Mouse (Mus musculus) regulatory T cell (primary cell): ENCODE data around the gene Snapc2.

Experiments
- in situ Hi-C: fragments of 300-600 bp; cut with MboI, MseI; formaldehyde crosslinking; loops from one replicate; pipeline ENCODE4 v1.15.1; 2025; ENCODE audit warnings: high pct_unique_total_duplicates

The Snapc2 gene

DNA sequence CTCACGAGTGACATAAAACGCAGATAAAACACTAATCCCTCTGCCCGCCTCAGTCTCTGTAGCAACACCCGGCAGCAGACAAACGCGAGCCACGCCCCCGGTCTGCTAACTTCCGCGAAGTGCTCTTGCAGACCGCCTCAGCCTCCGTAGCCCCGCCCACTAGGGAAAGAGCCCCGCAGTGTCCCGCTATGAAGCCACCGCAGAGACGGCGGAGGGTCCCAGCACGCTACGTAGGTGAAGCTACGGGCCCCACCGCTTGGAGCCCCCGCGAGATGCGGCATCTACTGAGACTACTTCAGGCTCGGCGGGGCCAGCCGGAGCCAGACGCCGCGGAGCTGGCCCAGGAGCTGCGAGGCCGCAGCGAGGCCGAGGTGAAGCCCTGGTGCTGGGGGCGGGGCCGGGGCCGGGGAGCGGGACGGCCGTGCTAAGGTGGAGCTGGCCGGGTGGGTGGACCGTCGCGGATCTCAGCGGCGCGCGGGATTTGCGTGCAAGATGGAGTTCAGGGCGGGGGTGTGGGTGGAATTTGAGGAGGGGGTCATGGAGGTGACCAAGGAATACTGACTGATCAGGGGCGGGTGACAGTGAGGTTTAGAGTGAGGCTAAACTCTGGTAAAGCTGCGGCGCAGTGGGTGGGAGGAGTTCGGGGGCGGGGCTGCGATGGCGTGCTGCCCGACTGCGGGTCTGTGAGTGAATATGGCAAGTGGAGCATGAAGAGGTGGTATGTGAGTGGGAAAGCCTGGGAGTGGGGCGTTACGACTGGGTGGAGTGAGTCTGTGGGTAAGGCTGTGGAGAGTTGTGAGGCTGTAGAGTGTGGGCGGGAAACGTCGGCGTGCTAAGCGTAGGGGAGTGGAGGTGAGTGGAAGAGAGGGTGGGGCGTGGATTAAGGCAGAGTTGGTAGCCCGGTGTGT is at the start of gene Snapc2:
Gene Snapc2, plus strand, starts transcription at position 147 of the 908 bp plus-strand sequence.
- in situ Hi-C loops = loop anchor here (10.0 kb wide), 1 partner anchor 758 kb away; the partner anchor contains the start of gene Zfp358

DNA sequence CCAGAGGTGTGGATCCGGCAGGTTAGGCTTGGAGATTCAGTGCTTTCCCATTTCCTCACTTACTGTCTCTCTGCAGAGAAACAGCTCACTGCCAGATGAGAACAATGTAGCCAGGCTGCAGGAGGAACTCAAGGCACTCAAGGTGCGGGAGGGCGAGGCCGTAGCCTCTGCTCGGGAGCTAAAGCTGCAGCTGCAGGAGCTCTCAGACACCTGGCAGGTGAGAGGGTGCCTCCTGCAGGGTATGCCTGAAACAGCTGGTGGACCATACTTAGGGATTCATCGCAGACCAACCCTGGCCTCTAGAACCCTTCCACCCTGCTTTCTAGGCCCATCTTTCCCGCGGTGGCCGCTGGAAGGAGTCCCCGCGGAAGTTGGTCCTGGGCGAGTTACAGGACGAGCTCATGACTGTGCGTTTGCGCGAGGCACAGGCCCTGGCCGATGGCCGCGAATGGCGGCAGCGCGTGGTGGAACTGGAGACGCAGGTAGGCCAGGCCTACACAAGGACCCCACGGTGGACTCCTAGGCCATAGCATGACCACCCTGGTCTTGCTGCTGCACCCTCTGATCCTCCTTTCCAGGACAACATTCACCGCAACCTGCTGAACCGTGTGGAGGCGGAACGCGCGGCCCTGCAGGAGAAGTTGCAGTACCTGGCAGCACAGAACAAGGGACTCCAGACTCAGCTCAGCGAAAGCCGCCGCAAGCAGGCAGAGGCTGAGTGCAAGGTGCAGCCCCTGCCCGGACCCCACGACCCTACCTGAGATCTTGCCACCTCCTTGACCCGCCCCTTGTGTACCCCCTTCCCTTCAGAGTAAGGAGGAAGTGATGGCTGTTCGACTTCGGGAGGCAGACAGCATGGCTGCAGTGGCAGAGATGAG is 47.4 kb upstream of the Snapc2 start:
- in situ Hi-C loops = no loop called here

DNA sequence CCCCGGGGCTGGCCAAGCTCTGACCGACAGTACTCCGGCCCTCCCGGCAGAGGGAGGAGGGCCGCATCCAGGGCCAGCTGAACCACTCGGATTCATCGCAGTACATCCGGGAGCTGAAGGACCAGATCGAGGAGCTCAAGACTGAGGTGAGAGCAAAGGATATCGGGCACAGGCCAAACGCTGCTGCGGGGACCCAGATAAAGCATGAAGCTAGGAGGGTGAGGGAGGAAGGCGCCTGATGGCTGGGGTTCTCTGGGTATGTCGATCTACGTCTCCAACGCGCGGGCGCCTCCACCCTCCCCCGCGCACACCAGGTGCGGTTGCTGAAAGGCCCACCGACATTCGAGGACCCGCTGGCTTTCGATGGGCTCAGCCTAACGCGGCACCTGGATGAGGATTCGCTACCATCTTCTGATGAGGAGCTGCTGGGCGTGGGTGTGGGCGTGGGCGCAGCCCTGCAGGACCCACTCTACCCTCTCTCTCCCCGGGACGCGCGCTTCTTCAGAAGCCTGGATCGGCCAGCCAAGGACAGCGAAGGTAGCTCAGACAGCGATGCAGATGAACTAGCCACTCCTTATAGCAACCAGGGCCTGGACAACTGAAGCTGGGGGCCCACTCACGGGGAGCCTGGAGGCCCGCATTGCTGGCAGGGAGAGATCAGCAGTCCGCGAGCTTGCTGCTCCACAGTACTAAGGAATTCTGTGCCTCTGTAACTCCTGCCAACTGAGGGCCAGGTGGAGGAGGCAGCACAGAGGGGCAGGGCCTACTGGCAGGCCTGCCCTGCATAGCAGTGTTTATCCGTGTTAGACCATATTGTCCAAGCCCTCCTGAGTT is 46.5 kb upstream of the Snapc2 start:
- in situ Hi-C loops = no loop called here

DNA sequence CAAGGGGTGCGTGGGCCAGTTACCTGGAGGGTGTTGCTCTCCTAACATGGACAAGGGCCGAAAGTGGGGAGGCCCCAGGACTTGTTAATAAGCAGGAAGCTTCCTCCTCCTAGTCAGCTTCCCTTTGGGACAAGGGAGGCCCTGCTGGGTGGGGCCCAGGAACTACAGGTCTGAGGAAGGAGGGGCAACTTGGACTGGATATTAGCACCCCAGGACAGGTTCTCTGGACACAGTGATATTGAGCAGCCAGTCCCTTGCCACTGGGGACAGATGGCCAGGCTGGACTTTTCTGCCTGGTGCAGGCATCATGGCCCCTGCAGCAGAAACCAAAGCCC is 45.9 kb upstream of the Snapc2 start:
- in situ Hi-C loops = no loop called here

DNA sequence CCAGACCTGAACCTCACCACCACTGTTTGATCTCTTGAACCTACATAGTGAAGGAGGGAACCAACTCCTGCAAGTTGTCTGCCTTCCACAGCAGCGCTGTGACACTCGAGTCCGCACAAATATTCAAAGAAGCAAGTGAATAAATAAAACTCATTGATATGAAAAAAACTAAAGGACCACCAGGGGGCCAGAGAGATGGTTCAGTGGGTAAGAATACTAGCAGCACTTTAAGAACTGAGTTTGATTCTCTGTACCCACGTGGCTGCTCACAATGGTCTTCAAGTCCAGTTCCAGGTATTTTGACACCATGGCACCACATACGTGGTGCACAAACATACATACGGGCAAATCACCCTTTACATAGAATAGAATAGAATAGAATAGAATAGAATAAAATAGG is 41.8 kb upstream of the Snapc2 start:
- in situ Hi-C loops = no loop called here

DNA sequence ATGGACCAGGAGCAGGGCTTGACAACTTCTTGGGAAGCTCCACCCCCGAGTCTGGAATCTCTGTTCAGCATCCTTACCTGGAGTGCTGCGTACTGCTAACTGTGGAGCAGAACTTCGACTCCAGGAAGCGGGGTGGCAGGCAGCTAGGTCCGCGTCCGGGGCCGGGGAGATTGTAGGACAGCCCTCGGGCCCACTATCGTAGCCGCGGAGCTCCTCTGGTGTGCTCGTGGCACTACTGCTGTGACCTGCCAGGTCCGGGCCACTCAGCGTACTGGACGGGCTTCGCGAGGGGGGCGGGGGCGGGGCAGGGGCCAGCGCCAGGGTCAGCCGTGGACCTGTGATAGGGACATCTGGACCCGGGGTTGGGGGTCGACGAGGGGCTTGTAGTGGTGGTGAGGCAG is 40.1 kb upstream of the Snapc2 start:
- in situ Hi-C loops = no loop called here

DNA sequence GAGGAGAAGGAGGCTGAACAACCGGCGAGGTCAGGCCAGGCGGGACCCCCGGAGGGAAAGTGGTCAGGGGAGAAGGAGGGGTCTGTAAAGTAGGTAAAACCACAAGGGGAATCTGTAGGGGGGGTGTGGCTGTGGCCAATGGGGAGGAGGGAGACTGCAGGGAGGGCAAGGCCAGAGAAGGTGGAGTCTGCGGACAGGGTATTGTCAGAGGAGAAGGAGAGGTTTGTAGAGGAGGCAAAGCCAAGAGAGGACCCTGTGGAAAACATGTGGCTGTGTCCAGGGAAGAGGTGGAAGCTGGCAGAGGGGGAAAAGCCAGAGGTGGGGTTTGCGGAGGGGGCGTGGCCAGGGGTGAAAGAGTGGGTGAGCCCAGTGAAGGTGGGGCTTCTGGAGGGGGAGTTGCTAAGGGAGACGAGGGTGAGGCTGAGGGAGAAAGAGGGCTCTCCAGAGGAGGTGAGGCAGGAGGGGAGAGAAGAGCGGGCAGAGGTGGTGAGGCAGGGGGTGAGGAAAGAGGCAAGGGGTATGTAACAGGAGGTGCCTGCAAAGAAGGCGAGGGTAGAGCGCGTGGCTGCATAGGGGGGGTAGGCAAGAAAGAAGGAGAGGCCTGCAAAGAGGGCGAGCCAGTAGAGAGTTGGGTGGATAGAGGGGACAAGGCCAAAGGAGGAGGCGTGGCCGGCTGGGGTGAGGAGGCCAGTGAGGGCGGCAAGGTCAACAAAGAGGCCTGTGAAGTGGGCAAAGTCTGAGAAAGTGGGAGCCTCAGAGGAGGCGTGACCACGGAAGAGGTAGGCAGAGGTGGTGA is 39.5 kb upstream of the Snapc2 start:
- in situ Hi-C loops = no loop called here

DNA sequence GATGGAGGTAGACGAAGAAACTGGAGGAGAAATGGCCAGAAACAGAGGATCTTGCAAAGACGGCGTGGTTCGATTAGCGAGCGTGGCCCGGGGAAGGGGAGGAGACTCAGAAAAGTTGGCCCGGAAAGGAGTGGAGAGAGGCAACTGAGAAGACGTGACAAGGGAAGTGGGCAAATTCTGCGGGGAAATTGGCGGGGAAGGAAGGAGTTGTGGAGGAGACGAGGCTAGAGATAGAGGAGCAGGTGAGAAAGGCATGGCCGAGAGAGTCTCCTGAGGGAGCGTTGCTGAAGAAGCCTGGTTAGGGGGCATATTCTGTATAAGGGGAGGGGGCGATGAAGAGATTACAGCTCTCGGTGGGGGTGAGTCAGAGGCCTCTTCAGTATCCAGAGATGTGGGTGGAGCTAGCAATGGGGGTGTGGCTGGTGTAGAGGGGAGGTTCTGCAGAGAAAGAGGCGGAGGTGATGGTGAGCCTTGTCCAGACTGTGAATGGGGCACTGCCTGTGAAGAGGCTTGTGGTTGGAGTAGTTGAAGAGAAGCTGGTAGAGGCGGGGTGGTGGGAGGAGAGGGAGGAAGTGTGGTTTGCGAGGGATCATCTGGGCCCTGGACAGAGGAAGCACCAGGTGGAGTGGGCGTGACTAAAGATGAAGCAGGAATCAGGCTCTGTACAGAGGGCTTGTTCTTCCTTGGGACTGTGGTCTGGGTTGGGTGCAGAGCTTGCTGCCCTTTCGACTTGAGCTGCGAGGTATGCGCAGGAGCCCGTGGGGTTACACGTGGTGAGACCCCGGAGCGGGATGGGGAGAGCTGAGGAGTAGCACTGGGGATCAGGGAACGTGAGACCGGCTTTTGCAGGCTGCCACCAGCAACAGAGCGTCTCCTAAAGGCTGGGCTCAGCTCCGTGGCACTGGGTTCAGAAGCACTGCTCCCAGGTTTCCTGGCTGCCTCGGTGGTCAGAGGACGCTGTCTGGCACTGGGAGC is 38.6 kb upstream of the Snapc2 start:
- in situ Hi-C loops = no loop called here

DNA sequence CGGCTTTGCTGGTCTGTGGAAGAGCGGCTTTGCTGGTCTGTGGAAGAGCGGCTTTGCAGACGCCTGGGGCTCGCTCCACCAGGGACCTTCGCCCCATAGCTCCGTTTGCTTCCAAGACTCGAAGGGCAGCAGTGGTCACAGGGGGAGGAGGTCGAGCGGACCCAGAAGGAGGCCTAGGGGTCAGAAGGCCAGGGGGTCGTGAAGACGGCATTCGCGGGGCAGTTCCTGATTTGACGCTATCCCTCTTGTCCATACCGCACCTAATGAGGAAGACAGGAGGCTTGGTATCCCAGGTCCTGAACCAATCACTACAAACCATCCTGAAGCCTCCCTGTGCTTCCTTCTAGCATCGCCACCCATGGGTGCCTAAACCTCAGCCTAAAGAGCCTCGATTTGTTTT is 36.6 kb upstream of the Snapc2 start:
- in situ Hi-C loops = no loop called here

DNA sequence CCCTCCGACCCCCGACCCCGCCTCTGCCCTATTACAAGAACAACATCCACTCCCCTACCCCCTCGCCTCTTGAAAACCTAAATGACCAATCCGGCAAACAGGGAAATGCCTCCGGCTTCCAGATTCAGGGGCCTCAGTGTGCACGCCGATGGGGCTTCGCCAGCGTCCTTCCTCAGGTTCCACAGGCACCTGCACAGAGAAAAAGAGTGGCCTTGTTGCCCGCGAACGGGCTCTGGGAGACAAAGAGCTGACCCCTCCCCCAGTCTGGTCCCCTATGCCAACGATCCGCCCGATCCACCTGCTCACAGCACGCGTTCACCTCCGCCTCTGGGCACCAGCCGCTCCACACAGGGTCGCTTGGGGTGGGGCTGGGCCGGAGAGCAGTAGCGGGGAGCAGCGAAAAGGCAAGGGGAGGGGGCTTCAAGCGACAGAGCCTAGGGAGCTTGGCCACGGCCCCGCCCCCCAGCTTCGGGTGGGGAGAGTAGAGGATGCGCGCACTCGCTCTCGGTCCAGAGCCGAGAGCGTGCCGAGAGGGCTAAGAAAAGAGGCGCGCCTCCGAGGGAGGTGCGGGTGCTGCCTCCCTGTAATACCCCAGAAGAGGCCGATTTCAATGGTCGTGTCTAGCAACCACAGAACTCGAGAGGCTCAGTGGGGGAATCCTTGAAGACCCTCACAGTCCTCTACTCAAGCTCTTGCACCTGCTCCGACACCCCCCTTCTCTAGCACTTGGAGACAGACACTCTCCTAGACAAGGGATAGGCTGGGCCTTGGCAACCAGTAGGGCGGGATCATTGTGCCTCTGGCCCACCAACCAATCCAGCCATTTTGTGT is 35.9 kb upstream of the Snapc2 start, which contains the start of gene Prr36:
Gene Prr36, minus strand, starts transcription at position 669 of the 831 bp plus-strand sequence.
- in situ Hi-C loops = no loop called here

DNA sequence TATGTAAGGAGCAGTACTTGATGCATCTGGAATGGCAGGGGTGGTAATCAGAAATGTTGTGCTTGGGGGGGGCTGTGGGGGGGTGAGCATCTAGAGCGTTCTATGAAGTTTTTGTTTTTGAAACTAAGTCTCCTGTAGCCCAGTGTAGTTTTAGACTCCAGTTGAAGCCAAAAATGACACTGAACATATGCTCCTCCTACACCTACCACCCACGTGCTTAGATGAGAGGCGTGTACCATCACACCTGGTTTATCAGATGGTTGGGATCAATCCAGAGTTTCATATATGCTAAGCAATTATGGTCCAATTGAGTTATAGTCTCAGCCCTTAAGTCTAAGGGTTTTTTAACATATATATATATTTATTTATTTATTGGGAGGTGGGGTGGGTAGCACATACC is 33.3 kb upstream of the Snapc2 start:
- in situ Hi-C loops = no loop called here

DNA sequence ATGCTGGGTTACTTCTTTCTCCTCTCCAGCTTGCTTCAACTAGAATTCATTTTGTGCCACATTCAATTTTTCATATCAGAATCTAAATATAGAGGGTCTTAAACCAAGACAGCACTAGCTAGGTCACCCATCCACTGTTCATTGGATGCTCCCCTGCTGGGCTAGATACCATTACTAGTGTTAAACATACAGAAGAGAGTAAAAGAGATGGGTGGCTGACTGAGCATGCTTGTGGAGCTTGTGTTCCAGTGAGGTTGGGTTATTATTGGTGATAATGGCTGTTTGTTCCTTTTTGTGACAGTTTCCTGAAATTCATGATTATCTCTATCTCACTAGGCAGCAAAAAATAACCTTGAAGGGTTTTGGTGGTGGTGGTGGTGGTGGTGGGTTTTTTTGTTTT is 30.8 kb upstream of the Snapc2 start:
- in situ Hi-C loops = no loop called here

DNA sequence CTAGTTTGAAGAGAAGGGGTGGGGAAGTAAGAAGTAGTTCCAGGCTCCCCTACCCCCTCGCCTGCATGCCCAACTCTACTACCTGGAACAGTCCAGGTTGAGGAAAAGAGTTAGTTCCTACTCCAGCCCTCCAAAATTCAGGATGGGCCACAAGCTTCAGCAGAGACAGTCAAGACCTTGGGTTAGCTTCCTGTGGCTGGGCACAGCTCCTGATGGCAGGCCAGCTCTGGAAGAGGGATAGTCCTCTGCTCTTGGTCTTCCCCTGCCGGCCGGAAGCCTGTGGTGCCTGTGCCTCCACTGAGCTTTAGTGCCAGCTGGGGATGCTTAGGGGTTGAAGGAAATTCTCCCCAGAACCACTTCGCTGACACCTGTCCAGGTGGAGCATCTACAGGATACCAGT is 26.6 kb upstream of the Snapc2 start:
- in situ Hi-C loops = no loop called here

DNA sequence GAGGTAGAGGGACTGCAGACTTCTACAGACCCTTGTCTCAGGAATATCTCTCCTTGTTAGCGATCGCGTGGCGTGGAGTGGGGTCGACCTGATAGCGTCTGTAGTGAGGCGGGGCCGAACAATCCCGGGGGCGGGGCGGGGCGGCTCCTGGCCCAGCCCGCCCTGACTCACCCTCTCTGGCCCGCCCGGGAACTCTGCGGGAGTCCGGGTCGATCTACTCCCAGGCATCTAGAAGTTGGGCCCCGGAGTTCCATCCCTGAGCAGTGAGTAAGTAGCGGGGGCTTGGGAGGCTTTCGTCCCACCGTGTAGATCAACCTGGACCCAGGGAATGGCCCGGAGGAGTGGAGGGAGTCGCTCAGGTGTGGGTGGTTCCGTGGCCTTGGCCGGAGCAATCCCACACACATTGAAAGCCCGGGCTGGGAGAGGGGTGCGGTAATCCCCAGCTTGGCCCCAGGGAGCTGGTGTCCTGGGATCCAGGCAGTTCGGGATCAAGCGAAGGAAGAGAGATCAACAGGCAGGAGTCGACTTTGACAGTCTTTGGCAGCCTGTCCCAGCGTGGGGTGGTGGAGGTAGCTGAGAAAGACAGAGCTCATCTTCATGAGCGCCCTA is 26.0 kb upstream of the Snapc2 start, which contains the start of gene Lrrc8e:
Gene Lrrc8e, plus strand, starts transcription at position 89 of the 609 bp plus-strand sequence.
- in situ Hi-C loops = no loop called here

DNA sequence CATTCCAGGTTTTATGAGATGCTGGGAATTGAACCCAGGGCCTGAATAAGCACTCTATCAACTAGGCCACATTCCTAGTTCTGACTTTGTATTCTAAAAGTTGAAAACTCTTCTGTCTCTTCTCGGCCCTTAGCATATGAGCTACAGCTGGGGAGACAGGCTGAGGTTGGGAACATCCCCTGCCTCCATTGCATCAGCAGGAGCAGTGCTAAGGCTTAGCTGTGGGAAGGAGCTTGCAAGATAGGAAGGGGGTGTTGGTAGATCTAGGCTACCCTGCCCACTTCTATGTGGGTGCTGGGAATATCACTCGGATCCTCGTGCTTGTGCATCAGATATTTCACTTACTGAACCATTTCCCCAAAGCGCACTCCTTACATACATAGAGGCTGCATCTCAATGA is 25.0 kb upstream of the Snapc2 start:
- in situ Hi-C loops = no loop called here

DNA sequence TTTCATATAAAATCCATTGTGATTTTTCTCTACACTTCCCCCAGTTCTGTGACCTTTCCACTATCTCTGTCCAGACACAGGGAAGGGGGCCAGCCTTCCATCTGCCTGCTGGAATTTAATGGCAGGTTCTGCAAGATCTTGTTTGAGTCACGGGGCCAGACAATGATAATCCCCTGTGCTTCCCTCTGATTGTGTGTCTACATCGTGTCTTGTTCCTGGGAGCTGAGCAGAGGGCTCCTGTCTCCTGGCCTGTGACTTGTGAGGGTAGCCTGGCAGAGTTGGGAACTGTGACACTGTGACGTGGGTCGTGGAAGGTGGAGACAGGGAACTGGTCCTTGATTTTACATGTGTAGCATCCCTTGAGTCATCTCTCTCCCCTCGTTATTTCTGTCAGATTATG is 23.1 kb upstream of the Snapc2 start:
- in situ Hi-C loops = no loop called here

DNA sequence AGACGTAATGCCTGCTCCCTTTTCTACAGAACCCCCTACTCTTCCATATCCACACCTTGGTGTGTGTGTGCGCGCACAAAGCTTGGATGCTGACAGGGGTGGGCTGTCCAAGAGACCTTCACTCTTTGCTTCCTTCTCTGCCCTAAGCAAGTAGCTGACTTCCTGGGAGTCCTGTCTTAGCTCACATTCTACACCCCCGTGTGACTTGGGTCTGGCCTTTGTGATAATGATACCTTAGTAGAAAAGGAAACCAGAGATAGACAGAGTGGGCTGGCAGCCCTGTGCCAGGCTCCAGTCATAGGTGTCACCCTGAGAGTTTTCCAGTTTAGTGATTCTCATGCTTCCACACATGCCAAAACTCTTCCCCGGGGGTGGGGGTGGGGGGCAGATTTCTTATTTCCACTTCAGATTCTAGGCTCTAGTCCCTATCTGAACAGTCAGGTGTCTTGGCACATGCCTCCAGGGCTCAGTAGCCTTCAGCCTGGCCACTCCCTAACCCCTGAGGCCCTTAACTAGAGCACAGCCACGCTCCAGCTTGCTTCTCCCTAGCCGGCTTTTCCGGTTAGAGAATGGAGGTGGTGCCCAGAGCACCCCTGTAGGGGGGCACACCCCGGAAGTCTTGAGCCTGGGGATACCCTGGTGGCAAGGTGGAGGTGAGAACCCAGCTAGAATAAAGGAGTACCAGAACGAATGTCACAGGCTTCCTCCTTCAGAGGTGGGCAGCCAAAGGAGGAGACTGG is 22.1 kb upstream of the Snapc2 start:
- in situ Hi-C loops = no loop called here
